Mouse (Mus musculus) hindbrain, embryonic 11.5 days (tissue): Measurements from ENCODE around the gene Lrsam1. TPM values are rescaled to one million over a fixed set of nuclear protein-coding genes. Genes with fewer than 3 reads are reported as not detected.

Experiments used
- ATAC-seq: fragments of 200-750 bp; cut with Nextera tagmentation; 2 replicates; pipeline ENCODE4 v1.8.0; 2017; ENCODE audit warnings: mild to moderate bottlenecking, moderate TSS enrichment, moderate library complexity; ENCODE audit not compliant: low FRiP score
- DNase-seq: peaks from one replicate; pipeline ENCODE4 v3.0.0-alpha.2; 2015; ENCODE audit warnings: low spot score
- H3K27ac ChIP-seq: fragments of 300-500 bp; sonication (generic); 2 replicates; pipeline ENCODE4 v1.5.1; 2014; ENCODE audit warnings: mild to moderate bottlenecking, low read depth, low read length
- H3K27me3 ChIP-seq: fragments of 300-500 bp; sonication (generic); 2 replicates; pipeline ENCODE4 v1.6.1; 2014; ENCODE audit warnings: mild to moderate bottlenecking, low read length, moderate library complexity, mixed read lengths; ENCODE audit not compliant: control insufficient read depth, insufficient read depth
- H3K36me3 ChIP-seq: fragments of 300-500 bp; sonication (generic); 2 replicates; pipeline ENCODE4 v1.6.1; 2014; ENCODE audit warnings: mild to moderate bottlenecking, low read length, moderate library complexity, mixed read lengths; ENCODE audit not compliant: control insufficient read depth, insufficient read depth
- H3K4me1 ChIP-seq: fragments of 300-500 bp; sonication (generic); replicated peaks from 2 replicates; pipeline ENCODE4 v1.6.1; 2014; ENCODE audit warnings: low read length, mixed read lengths; ENCODE audit not compliant: control insufficient read depth, insufficient read depth
- H3K4me2 ChIP-seq: fragments of 300-500 bp; sonication (generic); replicated peaks from 2 replicates; pipeline ENCODE4 v1.6.1; 2014; ENCODE audit warnings: mild to moderate bottlenecking, low read depth, low read length
- H3K4me3 ChIP-seq: fragments of 300-500 bp; sonication (generic); 2 replicates; pipeline ENCODE4 v1.5.1; 2014; ENCODE audit warnings: low read depth, low read length
- H3K9ac ChIP-seq: fragments of 300-500 bp; sonication (generic); 2 replicates; pipeline ENCODE4 v1.6.1; 2014; ENCODE audit warnings: low read depth, low read length
- H3K9me3 ChIP-seq: fragments of 300-500 bp; sonication (generic); 2 replicates; pipeline ENCODE4 v1.6.1; 2016; ENCODE audit warnings: low read length; ENCODE audit not compliant: control insufficient read depth
- WGBS: fragments of 180-500 bp; shearing (Covaris S2); extraction: QIAGEN DNeasy Blood & Tissue Kit; methylation state at CpG from one replicate; pipeline ENCODE4 v1.1.7; 2014; 5-methylcytosine and 5-hydroxymethylcytosine counted together
- polyA plus RNA-seq: library from polyadenylated mRNA; unstranded; fragments of >200 nt; fragmentation: Nextera tagmentation; extraction: Ambion mirVana; gene quantifications from 2 replicates; pipeline ENCODE4 v1.2.1, GENCODE M21; 2014

Lrsam1 gene
- polyA plus RNA-seq, 1 experiment from 2014 or later: 8.7 TPM

DNA sequence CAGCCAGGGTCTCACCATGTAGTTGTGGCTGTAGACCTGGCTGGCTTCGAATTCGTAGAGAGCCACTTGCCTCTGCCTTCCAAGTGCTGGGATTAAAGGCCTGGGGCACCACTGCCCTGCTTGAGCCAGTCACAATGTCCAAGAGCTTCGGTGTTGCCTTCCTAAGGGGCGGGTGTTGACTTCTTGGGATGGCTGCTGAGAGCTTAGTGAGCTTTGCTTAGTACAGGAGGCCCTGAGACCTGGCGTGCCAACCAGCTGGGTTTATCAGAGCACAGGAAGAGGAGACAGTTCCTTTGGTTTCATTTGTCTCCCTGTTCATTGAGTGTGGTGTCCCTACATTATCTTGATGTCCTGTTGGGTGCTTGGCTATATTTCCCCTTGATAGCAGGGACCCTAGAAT, 84.1 kb downstream of the Lrsam1 start:
- Histone ChIP-seq H3K4me3 (peak overlapping the region; percentile 69), H3K27ac (no peak overlapping the region), H3K4me2 (peak overlapping the region; percentile 94), H3K27me3 (no peaks in the 10 kb centered on the region), H3K9ac (peak overlapping the region; percentile 96; the same call in 1 of the 2 replicates), H3K4me1 (peaks cover 28% of the 10 kb centered on the region), H3K36me3 (no peaks in the 10 kb centered on the region), H3K9me3 (no peaks in the 10 kb centered on the region)
- WGBS: 39% methylated on average over 5 of the region's 5 CpGs
- ATAC-seq (no peak), DNase-seq (no peak)

DNA sequence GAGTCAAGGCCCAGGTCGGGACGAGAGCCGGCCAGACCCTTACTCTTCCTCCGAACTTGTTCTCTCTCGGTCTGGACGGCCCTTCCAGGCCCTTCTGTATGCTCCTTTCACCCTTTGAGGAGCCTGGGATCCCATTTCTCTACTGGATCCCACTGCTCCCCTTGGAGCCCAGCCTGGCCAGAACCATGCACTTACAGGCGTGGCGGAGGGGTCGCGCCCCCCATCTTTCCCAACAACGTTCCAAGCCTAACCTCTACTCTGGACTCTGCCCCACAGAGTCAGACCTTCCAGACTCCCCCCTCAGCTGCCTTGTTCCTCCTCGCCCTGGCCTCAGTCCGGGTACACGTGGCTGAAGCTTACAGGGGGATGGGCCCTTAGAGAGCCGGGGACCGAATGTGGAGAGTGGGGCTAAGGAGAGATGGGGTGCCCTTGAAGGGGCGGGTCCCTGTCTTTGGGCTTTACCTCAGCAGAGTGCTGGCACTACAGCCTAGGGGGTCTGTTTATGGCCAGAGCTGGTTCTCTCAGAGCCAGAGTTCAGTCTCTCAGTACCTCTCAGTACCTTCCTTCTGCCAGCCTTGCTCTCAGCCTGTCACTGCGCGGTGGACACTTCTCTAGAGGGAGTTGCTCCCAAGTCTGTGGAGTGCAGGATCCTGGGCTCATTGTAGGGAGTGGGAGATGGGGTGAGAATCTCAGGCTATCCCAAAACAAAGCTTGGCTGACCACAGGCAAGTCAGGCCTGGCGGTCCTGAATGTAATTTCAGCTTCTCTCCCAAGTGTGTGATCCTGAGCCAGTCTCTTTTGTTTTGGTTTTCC, 84.7 kb downstream of the Lrsam1 start:
- no peaks in the 10 kb centered on the region for H3K27me3 ChIP-seq
- peak overlapping the region; percentile 69 for H3K4me3 ChIP-seq
- no peaks in the 10 kb centered on the region for H3K36me3 ChIP-seq
- ATAC-seq: peak; percentile 38
- peak overlapping the region; percentile 94 for H3K4me2 ChIP-seq
- H3K27ac ChIP-seq: peak overlapping the region; percentile 88; the same call in 1 of the 2 replicates
- DNase-seq: no peak
- H3K9me3 ChIP-seq: no peaks in the 10 kb centered on the region
- peaks cover 28% of the 10 kb centered on the region for H3K4me1 ChIP-seq
- peak overlapping the region; percentile 96 for H3K9ac ChIP-seq
- 1% methylated on average over 20 of the region's 20 CpGs for WGBS

DNA sequence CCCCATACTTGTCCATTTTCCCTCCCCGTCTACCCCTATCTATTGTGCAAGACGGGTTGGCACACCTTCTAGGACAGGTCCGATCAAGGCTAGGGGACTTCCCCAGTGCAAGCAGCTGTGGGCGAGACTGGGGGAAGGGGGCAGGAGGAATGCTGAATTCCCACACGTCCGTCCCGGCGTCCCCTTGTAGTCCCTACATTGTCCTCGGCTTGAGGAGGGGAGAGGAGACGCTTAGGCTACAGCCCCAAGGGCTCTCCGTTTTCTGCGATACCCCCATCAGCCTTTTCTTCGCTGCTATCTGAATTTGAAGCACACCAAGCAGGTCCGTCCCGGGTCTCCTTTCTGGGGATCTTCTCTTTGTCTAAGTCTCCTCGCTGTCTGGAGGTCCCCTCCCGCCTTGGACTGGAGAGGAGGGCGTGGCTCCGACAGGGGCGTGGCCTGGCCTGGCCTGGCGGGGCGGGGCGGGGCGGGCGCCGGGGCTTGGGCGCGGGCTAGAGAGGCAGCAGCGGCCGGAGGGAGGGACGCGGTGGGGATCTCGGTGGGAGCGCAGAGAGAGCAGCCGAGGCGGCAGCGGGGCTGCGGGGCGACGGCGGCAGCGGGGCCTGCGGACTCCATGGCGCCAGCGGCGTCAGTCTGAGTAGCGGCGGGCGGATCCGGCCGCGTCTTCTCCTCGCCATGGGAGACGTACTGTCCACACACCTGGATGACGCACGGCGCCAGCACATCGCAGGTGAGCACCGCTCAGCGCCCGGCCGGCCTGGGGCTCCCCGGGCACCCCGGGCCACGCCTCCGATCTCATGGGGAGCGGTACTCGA, 85.5 kb downstream of the Lrsam1 start, which contains the start of gene Fam129b:
Gene Fam129b (plus strand): TSS at position 440 of the 815 bp plus-strand sequence.
- peak within 1 kb of the TSS; percentile 96 for H3K9ac ChIP-seq
- H3K27ac ChIP-seq: peak within 1 kb of the TSS; percentile 88
- peak within 1 kb of the TSS; percentile 94 for H3K4me2 ChIP-seq
- H3K9me3 ChIP-seq: no peaks in the 10 kb centered on the region
- H3K27me3 ChIP-seq: no peaks in the 10 kb centered on the region
- H3K4me1 ChIP-seq: peaks cover 21% of the 10 kb centered on the region
- peak within 1 kb of the TSS; percentile 69 for H3K4me3 ChIP-seq
- WGBS: under 1% methylated on average over 64 of the region's 68 CpGs
- DNase-seq (peak; percentile 94), ATAC-seq (peak; percentile 92)
- H3K36me3 ChIP-seq: no peaks in the 10 kb centered on the region

Other genes starting within 250 kb of the Lrsam1 start
- gene Cdk9, start 248.5 kb downstream of the Lrsam1 start, polyA plus RNA-seq: 77.3 and 79.9 TPM in 2 replicates
- 25.9 and 27.6 TPM in 2 replicates for gene Sh2d3c, start 240.6 kb downstream of the Lrsam1 start, polyA plus RNA-seq
- 2.3 and 3.0 TPM in 2 replicates for gene 6330409D20Rik, start 220.6 kb downstream of the Lrsam1 start, polyA plus RNA-seq
- gene Tor2a, start 204.4 kb downstream of the Lrsam1 start, polyA plus RNA-seq: 53.1 and 53.5 TPM in 2 replicates
- gene Ttc16, start 186.0 kb downstream of the Lrsam1 start, polyA plus RNA-seq: 0.22 and 0.34 TPM in 2 replicates
- gene Ptrh1, start 185.8 kb downstream of the Lrsam1 start, polyA plus RNA-seq: 4.2 and 4.3 TPM in 2 replicates
- 0.80 and 0.98 TPM in 2 replicates for gene Cfap157, start 177.2 kb downstream of the Lrsam1 start, polyA plus RNA-seq
- gene Stxbp1, start 114.4 kb downstream of the Lrsam1 start, polyA plus RNA-seq: 62.8 and 64.7 TPM in 2 replicates
- 11.6 and 13.1 TPM in 2 replicates for gene Fam129b, start 85.5 kb downstream of the Lrsam1 start, polyA plus RNA-seq
- 129 and 134 TPM in 2 replicates for gene Rpl12, start 55 bp downstream of the Lrsam1 start, polyA plus RNA-seq
- gene Slc2a8, start 20.5 kb upstream of the Lrsam1 start, polyA plus RNA-seq: 9.3 and 10.5 TPM in 2 replicates
- gene Garnl3, start 170.0 kb upstream of the Lrsam1 start, polyA plus RNA-seq: 14.3 and 18.5 TPM in 2 replicates